Mouse (Mus musculus): ENCODE measurements around the gene Epha4.

Gene Epha4

DNA sequence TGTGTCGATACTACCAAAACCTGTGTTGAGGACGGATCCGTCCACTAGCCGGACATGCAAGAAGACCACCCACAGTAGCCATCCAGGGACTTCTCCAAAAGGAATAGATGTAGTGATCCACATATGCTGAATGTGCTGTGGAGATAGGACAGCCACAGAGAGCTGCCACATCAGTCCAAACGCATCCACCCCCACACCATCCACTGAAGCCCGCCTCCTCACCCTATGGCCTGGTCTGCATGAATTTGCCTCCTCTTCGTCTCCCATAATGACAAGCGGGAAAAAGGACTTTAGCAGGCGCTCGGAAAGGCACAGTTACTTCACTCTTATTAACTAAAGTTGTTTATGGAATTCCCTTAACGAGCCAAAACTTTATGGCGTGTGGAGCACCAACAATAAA is 68.5 kb downstream of the Epha4 start:
- no peak for DNase-seq (ENCODE audit: low spot score in 2 of 2)

DNA sequence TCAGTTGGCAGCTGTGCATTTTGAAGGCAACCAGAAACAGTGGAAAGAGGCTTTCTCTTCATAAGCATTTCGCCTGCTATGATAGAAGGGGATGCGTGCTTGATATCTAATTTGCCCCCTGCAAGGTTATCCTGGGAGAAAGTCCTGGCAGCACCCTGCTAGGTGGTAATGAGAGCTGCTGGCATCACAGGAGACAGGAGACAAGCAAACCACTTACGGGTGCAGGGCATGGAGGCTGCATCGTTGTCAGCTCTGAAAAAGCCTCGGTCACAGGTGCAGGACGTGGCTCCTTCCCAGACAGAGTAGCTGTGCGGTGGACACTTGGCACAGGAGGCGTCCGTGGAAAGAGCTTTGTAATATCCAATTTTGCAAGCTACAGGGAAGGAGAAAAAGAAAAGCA is 70.2 kb downstream of the Epha4 start:
- DNase-seq (ENCODE audit: low spot score in 2 of 2) = no peak

DNA sequence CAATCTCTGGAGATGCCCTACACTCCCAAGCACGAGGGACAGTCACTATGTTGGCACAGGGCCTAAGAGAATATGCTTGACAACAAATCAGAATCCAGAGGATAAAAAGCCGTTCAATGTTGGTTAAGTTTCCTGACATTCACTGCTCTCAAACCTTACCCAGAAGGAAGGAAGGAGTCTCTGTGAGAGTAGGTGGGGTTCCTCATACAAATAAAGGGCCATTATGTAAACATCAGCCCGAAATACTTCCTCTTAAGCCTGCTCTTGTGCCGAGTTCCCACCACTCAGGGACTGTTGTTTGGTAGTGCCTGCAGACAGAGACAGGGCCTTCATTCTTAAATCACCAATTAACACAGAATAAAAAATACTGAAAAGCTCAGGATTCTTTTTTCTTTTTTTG is 72.9 kb downstream of the Epha4 start:
- no peak for DNase-seq (ENCODE audit: low spot score in 2 of 2)

DNA sequence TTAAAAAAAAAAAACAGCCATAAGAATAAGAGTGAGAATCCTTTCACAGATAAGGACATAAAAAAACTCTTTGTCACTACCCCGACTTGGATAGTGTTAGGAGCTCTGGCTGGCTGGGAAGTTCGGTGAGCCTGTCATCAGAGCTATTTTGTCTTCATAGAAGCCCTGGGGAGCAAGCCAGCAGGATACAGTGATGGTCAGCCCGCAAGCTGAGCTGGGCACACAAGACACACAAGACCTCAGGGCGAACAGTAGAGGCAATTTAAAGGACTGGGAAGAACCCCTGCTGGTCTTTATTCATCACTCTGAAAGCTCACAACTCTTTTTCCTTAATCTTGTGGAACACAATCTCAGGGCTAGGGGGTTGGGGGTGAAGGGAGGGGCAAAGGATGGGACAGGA is 73.5 kb downstream of the Epha4 start:
- no peak for DNase-seq (ENCODE audit: low spot score in 2 of 2)

DNA sequence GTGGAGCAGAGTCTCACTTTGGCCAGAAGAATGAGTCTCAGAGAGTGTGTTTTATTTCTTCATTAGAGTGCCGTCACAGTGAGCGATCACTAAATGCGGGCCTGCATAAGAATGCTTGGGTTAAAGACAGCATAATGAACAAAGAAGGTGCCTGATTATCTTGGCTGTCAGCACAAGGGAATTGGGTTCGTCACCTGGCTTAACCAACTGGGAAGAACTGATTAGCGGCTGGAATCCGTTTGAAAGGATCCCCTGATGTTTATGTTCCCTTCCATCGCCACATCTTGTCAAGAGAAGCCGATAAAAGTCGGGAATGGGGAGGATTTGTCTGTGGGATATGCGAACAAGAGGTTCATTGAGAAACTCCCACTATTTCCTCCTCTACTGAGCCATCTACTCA is 74.4 kb downstream of the Epha4 start:
- DNase-seq (ENCODE audit: low spot score in 2 of 2) = no peak

DNA sequence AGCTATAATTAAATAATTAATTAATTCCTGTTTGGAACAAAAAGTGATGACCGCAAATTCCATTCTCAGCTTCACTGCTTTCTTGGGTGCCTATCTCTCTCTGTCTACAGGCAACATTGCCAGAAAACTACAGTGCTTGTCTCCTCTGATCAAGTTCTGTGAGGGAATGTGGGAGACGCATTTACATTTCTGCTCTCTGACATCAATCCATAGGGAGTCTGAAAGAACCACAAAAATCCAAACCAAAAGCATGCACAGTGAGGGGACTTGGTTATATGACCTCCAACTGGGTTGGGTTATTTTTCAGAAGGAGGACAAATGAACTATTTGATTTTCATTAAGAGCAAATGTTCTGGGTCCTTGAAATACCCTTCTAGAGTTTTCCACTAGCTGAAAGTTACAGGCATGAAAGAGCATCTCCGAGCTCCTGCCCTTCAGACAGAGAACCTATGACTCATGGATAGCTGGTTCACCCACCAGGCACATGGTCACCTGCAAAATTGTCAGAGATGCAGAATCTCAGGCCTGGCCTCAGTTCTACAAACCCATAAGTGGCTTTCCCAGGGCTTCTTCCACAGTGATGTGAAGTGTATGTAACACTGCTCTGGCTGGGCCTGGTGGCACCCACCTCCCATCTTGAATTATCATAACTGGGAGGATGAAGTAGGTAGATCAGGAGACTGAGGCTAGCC is 75.4 kb downstream of the Epha4 start:
- DNase-seq (ENCODE audit: low spot score in 2 of 2) = no peak

DNA sequence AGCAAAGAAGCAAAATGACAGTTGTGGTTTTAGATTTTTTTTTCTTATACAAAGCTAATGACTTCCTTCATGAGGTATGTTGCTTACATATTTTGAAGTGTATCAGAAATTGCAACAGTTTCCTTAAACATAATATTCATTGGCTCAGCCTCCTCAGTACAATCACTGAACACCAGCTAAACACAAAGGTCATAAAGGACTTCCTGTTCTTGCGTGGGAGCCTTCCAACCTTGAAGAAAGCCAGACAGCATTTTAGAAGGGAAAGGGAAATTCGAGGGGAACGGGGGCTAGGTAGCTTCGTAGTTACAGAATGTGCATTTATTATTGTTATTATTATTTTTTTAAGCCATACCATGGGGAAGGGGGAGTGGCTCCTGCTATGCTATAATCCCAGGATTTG is 76.2 kb downstream of the Epha4 start:
- DNase-seq (ENCODE audit: low spot score in 2 of 2) = no peak

DNA sequence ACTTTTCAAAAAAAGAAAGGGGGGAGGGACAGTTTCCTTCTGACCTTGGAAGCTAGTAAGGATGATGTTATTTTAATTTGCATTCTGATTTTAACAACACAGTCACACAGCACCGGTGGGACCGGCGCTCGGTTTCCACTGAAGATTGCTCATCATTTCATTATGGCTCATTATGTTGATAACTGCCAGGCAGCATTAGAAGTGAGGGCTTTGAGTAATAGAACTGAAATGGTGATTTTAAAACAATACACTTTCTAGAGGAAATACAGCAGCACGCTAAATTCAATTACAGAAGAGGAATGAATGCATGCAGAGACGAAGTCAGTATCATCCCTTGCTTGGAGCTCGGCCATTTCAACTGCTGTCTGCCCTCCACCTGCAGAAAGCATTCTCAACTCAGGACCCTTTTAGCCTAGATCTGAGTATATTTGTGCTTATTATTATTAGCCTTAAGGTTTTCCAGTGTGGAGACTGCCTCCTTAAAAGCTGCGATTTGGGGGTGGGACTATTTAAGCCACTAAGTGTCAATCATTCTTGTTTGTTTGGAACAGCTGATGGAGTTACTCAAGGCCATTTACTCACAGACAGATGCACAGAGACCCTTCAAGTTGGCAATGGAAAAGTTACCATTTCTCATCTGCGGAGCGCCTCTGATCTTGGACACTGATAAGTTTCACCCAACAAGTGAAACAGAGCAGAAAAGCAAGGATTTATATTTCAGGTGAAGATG is 76.8 kb downstream of the Epha4 start:
- no peak for DNase-seq (ENCODE audit: low spot score in 2 of 2)

DNA sequence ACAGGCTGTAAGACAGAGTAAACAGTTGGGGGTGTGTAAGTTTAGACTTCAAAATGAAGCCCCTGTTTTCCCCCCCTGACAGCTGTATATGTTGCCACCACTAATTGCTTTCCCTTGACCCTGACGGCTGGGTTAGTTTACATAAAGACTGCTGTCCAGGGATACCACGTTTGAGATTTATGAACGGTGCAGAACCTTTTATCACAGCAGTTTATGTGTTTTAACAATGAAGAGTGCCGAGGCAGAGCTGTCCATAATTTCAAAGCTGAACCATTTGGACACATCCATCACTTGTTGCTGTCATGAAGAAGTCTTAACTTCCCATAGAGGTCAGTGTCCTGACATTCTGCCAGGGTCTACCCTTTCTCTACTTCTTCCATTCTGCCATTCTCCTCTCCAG is 79.8 kb downstream of the Epha4 start:
- no peak for DNase-seq (ENCODE audit: low spot score in 2 of 2)

DNA sequence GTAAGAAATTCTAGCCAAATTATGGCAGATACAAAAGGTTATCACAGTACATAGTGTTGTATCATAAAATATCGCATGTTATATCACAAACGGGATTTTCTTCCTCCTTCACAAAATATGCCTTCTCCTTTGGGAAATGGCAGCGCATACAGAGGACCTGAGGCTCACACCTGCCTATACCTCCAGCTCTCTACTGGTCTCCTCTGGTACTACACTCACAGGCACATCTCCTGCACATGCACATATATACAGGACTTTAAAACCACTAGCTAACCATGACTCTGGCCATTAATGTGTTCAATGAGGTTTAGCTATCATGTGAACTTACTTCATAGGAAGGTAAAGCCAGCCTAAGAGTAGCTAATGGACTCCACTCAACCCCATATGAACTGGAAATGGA is 81.7 kb downstream of the Epha4 start:
- no peak for DNase-seq (ENCODE audit: low spot score in 2 of 2)

DNA sequence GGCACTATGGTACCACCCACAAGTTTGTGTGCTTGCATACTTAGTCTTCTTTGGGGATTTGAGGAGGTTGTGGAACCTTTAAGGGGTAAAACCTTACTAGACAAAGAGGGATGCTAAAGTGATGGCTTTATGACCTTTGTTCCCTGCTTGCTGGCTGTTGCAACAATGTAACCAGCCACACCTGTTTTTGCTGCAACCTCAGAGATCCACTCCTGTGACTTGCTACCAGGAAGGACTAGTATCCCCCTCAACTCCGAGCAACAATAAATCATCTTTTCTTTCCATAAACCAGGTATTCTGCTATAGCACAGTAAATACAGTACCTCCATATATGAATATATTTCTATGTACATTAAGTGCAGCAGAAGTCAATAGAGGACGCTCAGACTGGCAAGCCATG is 82.4 kb downstream of the Epha4 start:
- no peak for DNase-seq (ENCODE audit: low spot score in 2 of 2)

DNA sequence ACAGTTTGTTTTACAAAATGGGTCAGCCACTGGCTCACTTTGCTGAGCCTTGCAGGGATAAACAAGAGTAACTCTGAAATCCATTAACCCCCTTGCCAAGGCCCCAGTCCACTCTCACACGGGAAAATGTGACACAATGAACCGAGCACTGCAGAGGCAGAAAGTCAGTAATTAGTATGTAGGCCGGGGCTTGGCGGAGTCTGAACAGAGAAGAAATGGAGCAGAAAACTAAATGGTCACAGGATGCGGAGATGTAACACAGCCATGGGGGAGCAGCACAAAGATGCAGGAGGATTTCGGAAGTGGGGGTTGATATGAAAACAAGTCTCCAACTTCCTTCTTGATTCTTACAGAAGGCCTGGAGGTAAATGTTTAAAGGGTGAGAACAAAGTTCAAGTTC is 85.7 kb downstream of the Epha4 start:
- DNase-seq (ENCODE audit: low spot score in 2 of 2) = no peak

DNA sequence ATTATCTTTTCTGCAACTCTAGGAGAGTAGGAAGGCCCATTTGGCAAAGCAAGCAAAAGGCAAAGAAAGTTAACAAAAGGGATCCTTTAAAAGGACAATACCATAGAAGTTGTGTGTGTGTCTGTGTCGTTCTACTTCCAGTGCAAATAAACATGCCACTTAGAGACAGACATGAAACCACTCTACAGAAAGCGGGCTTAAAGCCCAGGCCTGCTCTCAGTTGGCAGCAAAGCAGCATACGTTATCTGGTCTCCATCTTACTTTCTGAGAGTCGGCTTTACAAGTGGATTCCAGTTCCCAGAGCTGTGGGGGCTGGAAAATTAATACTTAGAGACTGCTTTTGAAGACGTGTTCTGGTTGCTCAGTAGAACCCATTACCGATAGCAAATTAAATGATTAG is 87.9 kb downstream of the Epha4 start:
- no peak for DNase-seq (ENCODE audit: low spot score in 2 of 2)

DNA sequence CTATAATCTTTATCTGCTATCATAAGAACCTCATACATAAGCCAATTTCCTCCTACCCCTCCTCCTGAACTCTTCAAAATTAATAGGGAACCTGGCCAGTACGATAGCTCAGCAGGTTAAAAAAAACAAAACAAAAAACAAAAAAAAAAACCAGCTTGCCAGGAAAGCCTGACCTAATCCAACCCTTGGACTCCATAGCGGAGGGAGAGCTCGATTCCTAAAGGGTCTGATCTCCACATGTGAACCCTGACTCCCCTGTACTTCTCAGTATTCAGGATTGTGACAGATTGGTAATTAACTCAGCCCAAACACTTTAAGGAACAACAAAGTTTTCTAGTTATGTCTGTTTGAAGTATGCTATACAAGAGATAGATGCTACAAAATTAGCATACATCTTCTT is 89.7 kb downstream of the Epha4 start:
- DNase-seq (ENCODE audit: low spot score in 2 of 2) = no peak

DNA sequence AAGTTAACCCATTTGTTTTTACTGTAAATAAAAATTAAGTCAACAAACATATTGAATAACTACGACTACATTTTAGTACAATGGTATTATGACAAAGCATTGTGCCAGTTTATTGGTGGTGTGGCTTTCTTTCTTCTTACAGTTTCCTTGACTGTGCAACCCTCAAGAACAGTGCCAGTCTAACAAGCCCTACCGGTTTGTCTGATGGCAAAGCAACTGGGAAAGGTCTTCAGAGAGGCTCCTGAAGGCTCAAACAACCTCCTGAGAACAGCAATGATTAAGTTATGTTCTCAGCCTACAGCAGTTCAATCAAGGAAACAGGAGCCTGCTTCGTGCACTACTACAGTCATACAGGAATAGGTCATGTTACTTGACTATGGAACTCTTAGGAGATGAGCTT is 93.8 kb downstream of the Epha4 start:
- DNase-seq (ENCODE audit: low spot score in 2 of 2) = no peak

DNA sequence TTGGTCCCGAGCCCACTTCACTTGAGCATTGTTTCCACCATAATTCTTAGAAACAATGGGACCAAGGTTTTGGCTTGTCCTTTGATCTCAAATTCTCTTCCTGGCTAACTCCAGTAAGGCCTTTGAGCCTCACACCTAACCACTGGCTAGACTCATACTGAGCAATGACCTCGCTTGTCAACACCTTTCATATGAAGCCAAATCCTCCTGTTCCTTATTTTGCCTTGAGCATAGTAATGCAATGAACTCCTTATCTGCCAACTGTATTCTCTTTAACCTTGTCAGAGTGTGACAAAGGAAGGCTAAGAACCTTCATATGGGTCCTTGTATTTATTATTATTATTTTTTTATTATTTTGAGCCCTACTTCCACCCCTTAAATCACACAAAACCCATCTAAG is 94.5 kb downstream of the Epha4 start:
- no peak for DNase-seq (ENCODE audit: low spot score in 2 of 2)

DNA sequence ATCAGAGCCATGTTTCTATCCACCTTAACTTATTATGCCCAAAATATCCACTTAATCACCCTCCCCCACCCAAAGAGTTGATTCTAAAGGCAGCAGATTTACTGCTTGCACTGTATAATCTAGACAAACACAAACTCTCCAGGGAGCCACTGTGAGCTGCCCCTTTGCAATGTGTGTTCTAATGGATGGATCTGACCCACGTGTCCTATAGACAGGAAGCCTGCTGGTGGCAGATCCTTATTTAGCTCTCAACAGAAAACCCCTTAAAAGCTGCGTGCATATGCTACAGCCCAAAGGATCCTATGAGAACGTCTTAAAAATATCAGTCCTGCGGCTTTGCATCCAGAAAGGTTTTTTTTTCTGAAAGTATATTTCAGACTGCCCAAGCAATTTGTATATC is 98.0 kb downstream of the Epha4 start:
- DNase-seq (ENCODE audit: low spot score in 2 of 2) = no peak

DNA sequence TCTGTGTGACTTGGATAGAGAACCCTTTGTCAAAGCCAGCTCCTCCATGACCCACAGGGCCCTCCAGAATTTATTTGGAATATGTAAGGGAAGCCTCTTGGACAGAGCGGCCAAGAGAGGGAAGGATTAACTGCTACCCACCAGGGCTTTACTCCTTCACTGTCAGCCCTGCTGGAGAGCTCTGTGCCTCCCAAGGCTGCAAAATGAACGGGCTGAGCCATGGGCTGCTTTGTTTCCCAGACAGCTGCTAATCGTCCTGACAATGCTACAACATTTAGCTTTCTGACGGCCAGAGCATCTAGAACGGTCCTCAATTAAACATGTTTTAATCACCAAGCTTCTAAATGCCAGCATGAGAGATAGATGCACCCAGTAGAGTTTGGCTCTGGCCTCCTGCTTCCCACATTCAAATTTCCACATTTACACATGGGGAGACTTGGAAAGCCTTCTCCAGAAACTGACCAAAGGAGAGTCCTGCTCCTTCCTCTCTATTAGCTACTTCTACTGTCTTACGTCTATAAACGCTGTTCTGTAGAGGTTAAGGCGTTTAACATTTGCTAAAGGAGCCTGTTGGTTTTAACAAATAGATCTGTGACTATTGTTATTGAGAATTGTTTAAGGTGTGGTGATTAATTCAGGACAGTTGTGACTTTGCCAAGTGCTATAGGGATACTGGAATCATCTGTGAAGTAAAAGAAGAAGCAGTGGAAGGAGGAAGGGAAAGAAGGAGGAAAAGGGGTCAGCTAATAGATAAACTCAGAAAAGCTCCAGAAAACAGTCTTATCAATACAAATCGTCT is 101.8 kb downstream of the Epha4 start:
- DNase-seq (ENCODE audit: low spot score in 2 of 2) = no peak

DNA sequence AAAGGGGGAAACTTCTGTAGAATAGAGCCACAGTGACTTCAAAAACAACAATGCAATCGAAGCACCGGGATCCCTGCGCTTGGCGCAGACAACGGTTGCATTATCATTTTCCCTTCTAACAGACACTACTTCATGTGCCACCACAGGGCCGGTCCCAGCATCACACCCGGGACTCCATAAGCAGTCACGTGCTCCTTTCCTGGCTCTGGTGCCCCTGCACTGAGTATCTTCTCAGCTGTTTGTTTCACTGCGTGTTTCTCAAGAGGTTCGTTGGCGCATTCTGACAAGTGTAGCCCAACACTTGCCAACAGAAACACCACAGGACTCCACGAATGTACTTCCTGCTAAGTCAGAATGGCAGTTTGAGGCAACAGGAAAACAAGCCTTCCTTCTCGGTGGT is 102.6 kb downstream of the Epha4 start:
- DNase-seq (ENCODE audit: low spot score in 2 of 2) = no peak

DNA sequence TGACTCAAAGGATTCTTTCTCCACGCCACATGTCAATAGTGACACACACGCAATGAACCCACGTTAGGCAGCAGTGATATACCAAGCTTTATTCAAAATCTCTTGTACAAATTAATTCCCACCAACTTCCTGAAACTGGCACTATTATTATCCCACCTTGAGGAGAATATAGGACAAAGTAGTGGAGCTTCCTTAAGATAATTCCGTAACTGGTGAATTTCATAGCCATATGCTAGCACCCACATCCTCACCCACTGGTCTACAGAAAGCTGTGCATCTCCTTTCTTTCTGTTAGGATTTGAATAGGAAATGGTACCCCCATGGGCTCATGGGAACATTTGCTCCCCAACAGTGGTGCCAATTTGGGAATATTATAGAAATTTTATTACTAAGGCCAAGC is 103.7 kb downstream of the Epha4 start:
- no peak for DNase-seq (ENCODE audit: low spot score in 2 of 2)

DNA sequence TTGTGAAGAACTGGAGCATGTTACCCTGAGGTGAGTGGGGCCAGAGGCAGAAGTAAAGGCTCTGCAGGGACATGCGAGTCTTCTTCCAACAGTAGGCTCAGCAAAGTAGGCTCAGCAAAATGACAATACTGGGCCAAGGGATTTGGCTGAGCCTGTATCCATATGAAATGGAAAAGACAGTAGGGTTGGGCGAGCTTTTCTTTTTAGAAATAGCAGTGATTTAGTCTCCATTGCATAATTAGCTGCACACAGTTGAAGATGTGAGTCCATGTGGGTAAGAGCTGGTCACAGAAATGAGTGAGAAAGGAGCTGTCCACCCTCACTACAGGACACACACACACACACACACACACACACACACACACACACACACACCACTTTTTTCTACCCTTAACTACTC is 104.2 kb downstream of the Epha4 start:
- no peak for DNase-seq (ENCODE audit: low spot score in 2 of 2)

DNA sequence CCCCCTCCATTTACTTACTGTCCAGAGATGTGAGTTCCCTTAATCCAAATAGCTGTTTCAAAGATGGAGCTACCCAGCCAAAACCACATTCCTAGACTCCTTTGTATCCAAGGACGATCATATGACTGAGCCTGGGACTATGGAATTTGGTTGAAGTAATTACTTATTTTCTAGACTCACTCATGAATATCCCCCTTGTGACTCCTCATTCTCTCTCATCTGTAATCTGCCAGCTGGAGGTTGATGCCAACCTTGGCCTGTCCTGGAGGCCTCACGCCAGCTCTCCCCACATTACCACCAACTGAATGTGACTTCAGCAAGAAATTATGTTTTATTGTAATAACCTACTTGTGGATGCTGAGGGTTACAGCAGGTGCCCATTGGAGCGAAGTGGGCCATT is 104.7 kb downstream of the Epha4 start:
- no peak for DNase-seq (ENCODE audit: low spot score in 2 of 2)

DNA sequence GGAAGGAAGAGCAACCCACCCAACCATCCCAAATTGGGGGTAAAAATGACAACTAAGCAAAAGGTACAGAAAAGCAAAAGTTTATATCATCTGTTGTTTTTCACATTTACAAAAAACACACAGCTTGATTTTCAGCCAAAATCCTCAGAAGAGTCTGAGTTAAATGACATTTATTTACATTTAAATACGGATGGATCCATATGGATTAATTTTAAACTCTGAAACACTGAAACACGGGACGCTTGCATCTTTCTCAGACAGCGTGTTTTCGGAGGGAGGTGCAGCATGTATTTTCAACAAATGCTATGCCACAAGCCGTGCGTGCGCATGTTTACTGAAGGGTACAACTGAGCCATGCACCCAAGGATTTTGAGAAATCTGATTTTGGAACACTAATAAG is 105.4 kb downstream of the Epha4 start:
- no peak for DNase-seq (ENCODE audit: low spot score in 2 of 2)
